Mouse (Mus musculus) intestine, embryonic 14.5 days (tissue): Measurements from ENCODE around the gene Clint1. TPM values are rescaled to one million over a fixed set of nuclear protein-coding genes. Genes with fewer than 3 reads are reported as not detected.

Source experiments
- ATAC-seq: fragments of 200-750 bp; cut with Nextera tagmentation; replicated peaks from 2 replicates; pipeline ENCODE4 v1.8.0; 2017; ENCODE audit warnings: low read depth, moderate number of reproducible peaks, moderate TSS enrichment, moderate library complexity; ENCODE audit not compliant: low FRiP score, low TSS enrichment
- DNase-seq: peaks from one replicate; pipeline ENCODE4 v3.0.0-alpha.2; 2018; ENCODE audit warnings: low spot score
- H3K27ac ChIP-seq: fragments of 300-500 bp; sonication (generic); 2 replicates; pipeline ENCODE4 v1.5.1; 2014; ENCODE audit warnings: low read depth, mild to moderate bottlenecking, control low read depth
- H3K27me3 ChIP-seq: fragments of 300-500 bp; sonication (generic); replicated peaks from 2 replicates; pipeline ENCODE4 v1.6.1; 2014; ENCODE audit warnings: low read length, control low read depth; ENCODE audit not compliant: control insufficient read depth, insufficient read depth
- H3K36me3 ChIP-seq: fragments of 300-500 bp; sonication (generic); 2 replicates; pipeline ENCODE4 v1.6.1; 2014; ENCODE audit warnings: low read length, control low read depth; ENCODE audit not compliant: control insufficient read depth, insufficient read depth
- H3K4me1 ChIP-seq: fragments of 300-500 bp; sonication (generic); replicated peaks from 2 replicates; pipeline ENCODE4 v1.6.1; 2014; ENCODE audit warnings: low read length, control low read depth, mixed read lengths; ENCODE audit not compliant: control insufficient read depth, insufficient read depth
- H3K4me2 ChIP-seq: fragments of 300-500 bp; sonication (generic); 2 replicates; pipeline ENCODE4 v1.6.1; 2014; ENCODE audit warnings: low read length
- H3K4me3 ChIP-seq: fragments of 300-500 bp; sonication (generic); 2 replicates; pipeline ENCODE4 v1.5.1; 2014; ENCODE audit warnings: low read depth, low read length, control low read depth, mixed read lengths
- H3K9ac ChIP-seq: fragments of 300-500 bp; sonication (generic); 2 replicates; pipeline ENCODE4 v1.6.1; 2014; ENCODE audit warnings: mild to moderate bottlenecking, low read length
- H3K9me3 ChIP-seq: fragments of 300-500 bp; sonication (generic); 2 replicates; pipeline ENCODE4 v1.6.1; 2016; ENCODE audit warnings: low read length, control low read depth; ENCODE audit not compliant: control insufficient read depth
- WGBS: fragments of 180-500 bp; shearing (Covaris S2); extraction: QIAGEN DNeasy Blood & Tissue Kit; methylation state at CpG from one replicate; pipeline ENCODE4 v1.1.7; 2014; 5-methylcytosine and 5-hydroxymethylcytosine counted together
- polyA plus RNA-seq: library from polyadenylated mRNA; unstranded; fragments of >200 nt; fragmentation: Nextera tagmentation; extraction: Ambion mirVana; gene quantifications from 2 replicates; pipeline ENCODE4 v1.2.1, GENCODE M21; 2014

Clint1 gene
- polyA plus RNA-seq, 1 experiment from 2014 or later: 83.1 TPM

- Histone ChIP-seq H3K9me3 (no peaks in the 10 kb centered on the region), H3K9ac (no peak overlapping the region), H3K4me1 (no peaks in the 10 kb centered on the region), H3K36me3 (peaks cover 99% of the 10 kb centered on the region), H3K4me3 (no peak overlapping the region), H3K27me3 (no peaks in the 10 kb centered on the region), H3K4me2 (no peak overlapping the region), H3K27ac (no peak overlapping the region)
- whole genome bisulfite sequencing: 87% methylated on average over 20 of the region's 20 CpGs
- ATAC-seq (no peak), DNase-seq (no peak)
These were observed 38.6 kb downstream of the Clint1 start for GRCm38 (mm10) chr11:45890423-45890822.

GRCm38 (mm10) chr11:45892861-45893360 is 41.1 kb downstream of the Clint1 start:
- Histone ChIP-seq H3K4me2 (no peak overlapping the region), H3K4me3 (no peak overlapping the region), H3K9me3 (no peaks in the 10 kb centered on the region), H3K4me1 (no peaks in the 10 kb centered on the region), H3K9ac (no peak overlapping the region), H3K27ac (no peak overlapping the region), H3K27me3 (no peaks in the 10 kb centered on the region), H3K36me3 (peaks cover 91% of the 10 kb centered on the region)
- ATAC-seq (no peak), DNase-seq (no peak)
- 96% methylated on average over 5 of the region's 5 CpGs for WGBS

GRCm38 (mm10) chr11:45897392-45897791 is 45.5 kb downstream of the Clint1 start:
- H3K27ac ChIP-seq: no peak overlapping the region
- peaks cover 64% of the 10 kb centered on the region for H3K36me3 ChIP-seq
- H3K4me2 ChIP-seq: no peak overlapping the region
- H3K9me3 ChIP-seq: no peaks in the 10 kb centered on the region
- WGBS: 83% methylated on average over 2 of the region's 2 CpGs
- ATAC-seq: no peak
- no peak overlapping the region for H3K9ac ChIP-seq
- H3K4me1 ChIP-seq: no peaks in the 10 kb centered on the region
- DNase-seq: no peak
- no peaks in the 10 kb centered on the region for H3K27me3 ChIP-seq
- no peak overlapping the region for H3K4me3 ChIP-seq

DNA sequence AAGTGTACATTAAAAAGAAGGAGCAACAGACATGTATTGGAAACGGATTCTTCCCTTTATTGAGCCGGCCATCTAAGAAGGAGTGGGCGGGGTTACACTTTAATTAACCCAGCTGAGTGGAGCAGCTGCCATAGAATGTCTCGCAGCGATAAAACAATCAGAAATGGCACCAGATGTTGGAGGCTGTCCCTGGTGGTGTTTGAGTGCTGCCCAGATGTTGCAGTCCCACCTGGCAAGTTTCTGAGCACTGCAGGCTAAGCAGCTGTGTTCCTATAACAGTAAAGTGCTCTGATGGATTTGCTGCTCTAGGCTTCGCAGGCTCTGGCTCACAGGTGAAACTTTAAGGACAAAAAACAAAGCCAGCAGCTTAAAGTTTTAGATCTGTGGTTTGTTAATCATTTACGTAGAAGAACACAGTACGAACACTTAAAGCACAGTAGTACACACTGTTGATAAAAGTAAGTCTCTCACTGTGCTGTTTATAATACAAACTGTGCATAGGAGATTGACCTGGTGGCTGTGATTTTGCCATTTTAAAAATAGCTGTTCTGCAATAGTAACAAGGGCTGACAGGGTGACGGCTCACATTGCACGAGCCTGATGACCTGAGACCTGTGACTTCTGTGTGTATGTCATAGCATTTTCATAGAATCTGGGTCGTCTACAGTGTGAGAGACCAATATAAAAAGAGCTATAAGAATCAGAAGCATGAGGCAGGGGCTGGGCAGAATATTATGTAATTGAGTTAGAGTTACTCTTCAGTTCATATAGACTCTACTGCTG is 48.6 kb downstream of the Clint1 start:
- DNase-seq (no peak), ATAC-seq (no peak)
- no peak overlapping the region for H3K4me2 ChIP-seq
- no peak overlapping the region for H3K4me3 ChIP-seq
- H3K9me3 ChIP-seq: no peaks in the 10 kb centered on the region
- no peak overlapping the region for H3K27ac ChIP-seq
- H3K9ac ChIP-seq: no peak overlapping the region
- 71% methylated on average over 11 of the region's 11 CpGs for WGBS
- no peaks in the 10 kb centered on the region for H3K27me3 ChIP-seq
- no peaks in the 10 kb centered on the region for H3K4me1 ChIP-seq
- H3K36me3 ChIP-seq: peaks cover 53% of the 10 kb centered on the region

DNA sequence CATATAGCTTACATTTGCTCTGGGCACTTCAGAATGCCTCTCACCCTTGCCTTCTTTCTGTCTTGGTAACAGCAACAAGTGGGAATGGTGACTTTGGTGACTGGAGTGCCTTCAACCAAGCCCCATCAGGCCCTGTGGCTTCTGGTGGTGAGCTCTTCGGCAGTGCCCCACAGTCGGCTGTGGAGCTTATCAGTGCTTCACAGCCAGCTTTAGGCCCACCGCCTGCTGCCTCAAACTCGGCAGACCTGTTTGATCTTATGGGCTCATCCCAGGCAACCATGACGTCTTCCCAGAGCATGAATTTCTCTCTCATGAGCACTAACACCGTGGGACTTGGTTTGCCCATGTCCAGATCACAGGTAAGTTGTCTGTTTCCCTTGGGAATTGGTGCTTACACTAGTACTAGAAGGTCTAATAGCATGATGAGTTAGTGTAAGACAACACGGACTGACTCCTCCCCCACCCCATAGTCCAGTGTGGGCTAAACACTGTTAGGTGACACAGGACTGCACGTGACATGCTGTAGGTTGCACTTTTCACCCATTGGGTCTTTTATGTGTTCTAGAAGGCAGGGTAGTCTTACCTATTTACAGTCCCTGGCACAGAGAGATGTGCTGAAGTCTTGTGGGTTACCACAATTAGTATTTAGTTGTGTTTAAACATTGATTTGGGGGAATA is 54.4 kb downstream of the Clint1 start:
- Histone ChIP-seq H3K4me3 (no peak overlapping the region), H3K9ac (no peak overlapping the region), H3K4me2 (no peak overlapping the region), H3K27ac (no peak overlapping the region), H3K4me1 (no peaks in the 10 kb centered on the region), H3K36me3 (peaks cover 80% of the 10 kb centered on the region), H3K27me3 (no peaks in the 10 kb centered on the region), H3K9me3 (no peaks in the 10 kb centered on the region)
- DNase-seq: no peak
- 87% methylated on average over 8 of the region's 8 CpGs for WGBS
- no peak for ATAC-seq

DNA sequence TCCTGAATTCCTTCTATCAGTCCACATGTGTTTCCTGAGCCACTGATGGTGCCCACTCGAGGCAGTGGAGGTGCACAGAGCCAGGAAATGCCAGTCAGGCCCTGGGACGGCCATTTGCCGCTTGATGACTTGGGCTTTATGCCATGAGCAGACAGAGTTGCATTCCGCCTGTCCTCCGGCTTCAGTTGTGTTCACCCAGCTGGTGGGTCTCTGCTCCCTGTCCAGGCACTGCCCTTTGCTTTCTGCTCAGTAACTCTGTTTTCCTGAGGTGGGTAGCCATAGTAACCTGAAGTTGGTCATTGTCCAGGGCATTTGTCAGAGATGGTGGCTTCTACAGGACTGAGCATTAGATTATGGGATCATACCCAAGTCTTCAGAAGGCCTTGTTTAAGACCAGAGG is 55.5 kb downstream of the Clint1 start:
- Histone ChIP-seq H3K27me3 (no peaks in the 10 kb centered on the region), H3K4me2 (no peak overlapping the region), H3K4me3 (no peak overlapping the region), H3K9me3 (no peaks in the 10 kb centered on the region), H3K27ac (no peak overlapping the region), H3K4me1 (no peaks in the 10 kb centered on the region), H3K9ac (no peak overlapping the region), H3K36me3 (peaks cover 84% of the 10 kb centered on the region)
- ATAC-seq (no peak), DNase-seq (no peak)
- 87% methylated on average over 5 of the region's 5 CpGs for WGBS

DNA sequence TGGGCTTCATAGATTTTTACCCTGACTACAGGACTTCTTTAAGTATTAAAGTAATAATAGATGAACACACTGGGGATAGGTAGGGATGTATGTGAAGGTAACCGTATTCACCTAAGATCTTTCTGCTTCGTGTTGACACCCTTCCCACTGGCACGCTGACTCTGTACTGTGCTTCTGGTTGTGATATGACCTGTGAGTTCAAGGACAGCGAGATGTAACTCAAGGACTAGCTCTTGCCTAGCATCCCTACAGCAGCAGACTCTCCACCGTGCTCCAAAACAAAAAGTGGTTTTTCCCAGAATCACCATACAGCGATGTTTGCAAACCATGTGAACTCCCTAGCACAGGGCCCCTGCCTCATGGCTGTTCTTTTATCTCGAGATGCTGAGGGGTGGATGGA is 56.2 kb downstream of the Clint1 start:
- WGBS: 92% methylated on average over 7 of the region's 7 CpGs
- no peak overlapping the region for H3K27ac ChIP-seq
- no peaks in the 10 kb centered on the region for H3K27me3 ChIP-seq
- no peak for DNase-seq
- no peak overlapping the region for H3K4me2 ChIP-seq
- no peak overlapping the region for H3K4me3 ChIP-seq
- no peak for ATAC-seq
- H3K4me1 ChIP-seq: no peaks in the 10 kb centered on the region
- peaks cover 78% of the 10 kb centered on the region for H3K36me3 ChIP-seq
- H3K9me3 ChIP-seq: no peaks in the 10 kb centered on the region
- H3K9ac ChIP-seq: no peak overlapping the region

- Histone ChIP-seq H3K27ac (no peak overlapping the region), H3K9ac (no peak overlapping the region), H3K9me3 (no peaks in the 10 kb centered on the region), H3K36me3 (peaks cover 70% of the 10 kb centered on the region), H3K27me3 (no peaks in the 10 kb centered on the region), H3K4me3 (no peak overlapping the region), H3K4me2 (no peak overlapping the region), H3K4me1 (no peaks in the 10 kb centered on the region)
- DNase-seq (no peak), ATAC-seq (no peak)
- 95% methylated on average over 7 of the region's 7 CpGs for WGBS
These were observed 57.0 kb downstream of the Clint1 start for GRCm38 (mm10) chr11:45908894-45909293.
